Mouse (Mus musculus) natural killer cell, adult 2 months (primary cell): Measurements from ENCODE around the gene Dtx4.

Experiments
- DNase-seq, 2 experiments: peaks; one replicate each; pipeline ENCODE4 v3.0.0; 2022; ENCODE audit warnings: low spot score in 2 of 2

The Dtx4 gene

DNA sequence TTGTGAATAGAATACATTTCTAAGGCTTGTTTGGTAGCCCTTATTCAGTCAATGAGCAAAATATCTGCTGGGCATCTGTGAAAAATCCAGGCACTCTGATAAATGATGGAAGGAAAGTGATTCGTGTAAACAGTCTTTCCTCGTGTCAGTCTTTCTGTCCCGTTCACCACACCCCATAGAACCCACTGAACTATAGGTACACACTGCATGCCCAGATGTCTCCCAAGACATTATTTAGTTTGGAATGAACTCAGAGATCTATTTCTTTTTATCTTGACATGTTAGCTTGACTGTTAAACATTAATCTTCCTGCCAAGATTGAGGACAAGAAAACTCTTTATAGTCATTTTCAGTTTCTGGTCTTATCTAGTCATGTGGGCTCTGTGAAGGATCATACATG is 82.9 kb downstream of the Dtx4 start:
- no peak for DNase-seq

GRCm38 (mm10) chr19:12417361-12417760 is 83.9 kb downstream of the Dtx4 start, which contains the start of gene Olfr1441:
Gene Olfr1441, plus strand, starts transcription at chr19:12417433.
- no peak for DNase-seq
